Mouse (Mus musculus): ENCODE results near the gene Slc6a9. TPM values are rescaled to one million over a fixed set of nuclear protein-coding genes. Genes with fewer than 3 reads are reported as not detected.
A peak's percentile ranks its signal among the peaks of the same experiment; 100 is the strongest.

The Slc6a9 gene
- polyA plus RNA-seq, 2 experiments: 31.5 to 56.3 TPM

- H3K9me3 ChIP-seq (ENCODE audit: control insufficient read depth, low read length): no peaks in the 10 kb centered on the region
- H3K4me3 ChIP-seq (ENCODE audit: insufficient read depth in 1 of 2, low read depth in 2 of 2, low read length in 2 of 2): no peak overlapping the region
- H3K27ac ChIP-seq: no peak overlapping the region
- no peak overlapping the region for H3K4me2 ChIP-seq (ENCODE audit: low read depth)
- peaks cover 10 to 20% of the 10 kb centered on the region in 2 experiments for H3K4me1 ChIP-seq (replicated peaks; ENCODE audit: control insufficient read depth in 2 of 2, insufficient read depth in 2 of 2, low read length in 1 of 2)
- ATAC-seq (ENCODE audit: insufficient read depth) (no peak), DNase-seq (ENCODE audit: low read depth in 3 of 3, low spot score in 3 of 3) (no peak)
- TF ChIP-seq CTCF (IDR thresholded peaks at IDR 0.05; ENCODE audit: low read depth) (peak; percentile 34), EP300 (IDR thresholded peaks at IDR 0.05; ENCODE audit: low read depth) (no peak)
- WGBS (ENCODE audit: insufficient replicate concordance): 22% methylated on average over 2 of the region's 2 CpGs
- H3K9ac ChIP-seq (replicated peaks): no peak overlapping the region
- H3K36me3 ChIP-seq (replicated peaks; ENCODE audit: control insufficient read depth, insufficient read depth, low read depth): no peaks in the 10 kb centered on the region
- H3K27me3 ChIP-seq (ENCODE audit: control insufficient read depth, insufficient read depth, low read length): no peaks in the 10 kb centered on the region
Observed at GRCm38 (mm10) chr4:117810933-117811332, 23.4 kb upstream of the Slc6a9 start.

GRCm38 (mm10) chr4:117813591-117814192 is 20.6 kb upstream of the Slc6a9 start:
- no peak for TF ChIP-seq EP300 (IDR thresholded peaks at IDR 0.05; ENCODE audit: low read depth)
- Histone ChIP-seq H3K9ac (replicated peaks) (no peak overlapping the region), H3K36me3 (replicated peaks; ENCODE audit: control insufficient read depth, insufficient read depth, low read depth) (no peaks in the 10 kb centered on the region), H3K4me3 (ENCODE audit: insufficient read depth in 1 of 2, low read depth in 2 of 2, low read length in 2 of 2) (no peak overlapping the region), H3K9me3 (ENCODE audit: control insufficient read depth, low read length) (no peaks in the 10 kb centered on the region), H3K4me2 (ENCODE audit: low read depth) (no peak overlapping the region), H3K27ac (no peak overlapping the region), H3K27me3 (ENCODE audit: control insufficient read depth, insufficient read depth, low read length) (no peaks in the 10 kb centered on the region), H3K4me1 (replicated peaks; ENCODE audit: control insufficient read depth in 2 of 2, insufficient read depth in 2 of 2, low read length in 1 of 2) (peaks cover 0 to 4% of the 10 kb centered on the region in 2 experiments; a peak in 1 of 4 replicates)
- ATAC-seq (ENCODE audit: insufficient read depth) (no peak), DNase-seq (ENCODE audit: low read depth in 3 of 3, low spot score in 3 of 3) (no peak)
- WGBS (ENCODE audit: insufficient replicate concordance): 38% methylated on average over 9 of the region's 9 CpGs

GRCm38 (mm10) chr4:117814333-117814732 is 20.0 kb upstream of the Slc6a9 start:
- H3K4me2 ChIP-seq (ENCODE audit: low read depth): no peak overlapping the region
- no peaks in the 10 kb centered on the region for H3K27me3 ChIP-seq (ENCODE audit: control insufficient read depth, insufficient read depth, low read length)
- no peak overlapping the region for H3K4me3 ChIP-seq (ENCODE audit: insufficient read depth in 1 of 2, low read depth in 2 of 2, low read length in 2 of 2)
- TF ChIP-seq CTCF (IDR thresholded peaks at IDR 0.05; ENCODE audit: low read depth) (no peak), EP300 (IDR thresholded peaks at IDR 0.05; ENCODE audit: low read depth) (no peak)
- H3K27ac ChIP-seq: no peak overlapping the region
- H3K9ac ChIP-seq (replicated peaks): no peak overlapping the region
- WGBS (ENCODE audit: insufficient replicate concordance): 48% methylated on average over 4 of the region's 4 CpGs
- ATAC-seq (ENCODE audit: insufficient read depth): no peak
- peaks cover 0 to 4% of the 10 kb centered on the region in 2 experiments; a peak in 1 of 4 replicates for H3K4me1 ChIP-seq (replicated peaks; ENCODE audit: control insufficient read depth in 2 of 2, insufficient read depth in 2 of 2, low read length in 1 of 2)
- H3K9me3 ChIP-seq (ENCODE audit: control insufficient read depth, low read length): no peaks in the 10 kb centered on the region
- DNase-seq (ENCODE audit: low read depth in 3 of 3, low spot score in 3 of 3): no peak
- H3K36me3 ChIP-seq (replicated peaks; ENCODE audit: control insufficient read depth, insufficient read depth, low read depth): no peaks in the 10 kb centered on the region

- H3K36me3 ChIP-seq (replicated peaks; ENCODE audit: control insufficient read depth, insufficient read depth, low read depth): no peaks in the 10 kb centered on the region
- no peak overlapping the region for H3K27ac ChIP-seq
- WGBS (ENCODE audit: insufficient replicate concordance): 60% methylated on average over 5 of the region's 5 CpGs
- TF ChIP-seq EP300 (IDR thresholded peaks at IDR 0.05; ENCODE audit: low read depth) (no peak), CTCF (IDR thresholded peaks at IDR 0.05; ENCODE audit: low read depth) (no peak)
- H3K4me2 ChIP-seq (ENCODE audit: low read depth): no peak overlapping the region
- no peak overlapping the region for H3K4me3 ChIP-seq (ENCODE audit: insufficient read depth in 1 of 2, low read depth in 2 of 2, low read length in 2 of 2)
- no peaks in the 10 kb centered on the region for H3K4me1 ChIP-seq (replicated peaks; ENCODE audit: control insufficient read depth in 2 of 2, insufficient read depth in 2 of 2, low read length in 1 of 2)
- DNase-seq (ENCODE audit: low read depth in 3 of 3, low spot score in 3 of 3) (no peak), ATAC-seq (ENCODE audit: insufficient read depth) (no peak)
- no peaks in the 10 kb centered on the region for H3K9me3 ChIP-seq (ENCODE audit: control insufficient read depth, low read length)
- H3K27me3 ChIP-seq (ENCODE audit: control insufficient read depth, insufficient read depth, low read length): no peaks in the 10 kb centered on the region
- no peak overlapping the region for H3K9ac ChIP-seq (replicated peaks)
Observed at GRCm38 (mm10) chr4:117816776-117817175, 17.5 kb upstream of the Slc6a9 start.

- 78% methylated on average over 10 of the region's 10 CpGs for WGBS (ENCODE audit: insufficient replicate concordance)
Observed at GRCm38 (mm10) chr4:117818032-117818431, 16.3 kb upstream of the Slc6a9 start.

More at GRCm38 (mm10) chr4:117818032-117818431, 16.3 kb upstream of the Slc6a9 start:
- Histone ChIP-seq H3K4me3 (ENCODE audit: insufficient read depth in 1 of 2, low read depth in 2 of 2, low read length in 2 of 2) (no peak overlapping the region), H3K27ac (no peak overlapping the region), H3K36me3 (replicated peaks; ENCODE audit: control insufficient read depth, insufficient read depth, low read depth) (no peaks in the 10 kb centered on the region), H3K9me3 (ENCODE audit: control insufficient read depth, low read length) (no peaks in the 10 kb centered on the region), H3K27me3 (ENCODE audit: control insufficient read depth, insufficient read depth, low read length) (peaks cover 2% of the 10 kb centered on the region; the same call in 1 of the 2 replicates), H3K4me2 (ENCODE audit: low read depth) (no peak overlapping the region), H3K9ac (replicated peaks) (no peak overlapping the region), H3K4me1 (replicated peaks; ENCODE audit: control insufficient read depth in 2 of 2, insufficient read depth in 2 of 2, low read length in 1 of 2) (no peaks in the 10 kb centered on the region)
- TF ChIP-seq CTCF (IDR thresholded peaks at IDR 0.05; ENCODE audit: low read depth): no peak
- TF ChIP-seq EP300 (IDR thresholded peaks at IDR 0.05; ENCODE audit: low read depth): no peak
- DNase-seq (ENCODE audit: low read depth in 3 of 3, low spot score in 3 of 3) (no peak), ATAC-seq (ENCODE audit: insufficient read depth) (no peak)
